Mouse (Mus musculus) CD4-positive naive resting alpha-beta T cell, adult 57 days (primary cell): ENCODE results near the gene Tha1. TPM values are rescaled to one million over a fixed set of nuclear protein-coding genes. Genes with fewer than 3 reads are reported as not detected.

ENCODE experiments used
- total RNA-seq: library from RNA; stranded (reverse); gene quantifications from one replicate; pipeline ENCODE4 v1.2.4, GENCODE M21; 2023

Gene Tha1
- 10.0 TPM for total RNA-seq

GRCm38 (mm10) chr11:117872861-117873608 is at the start of gene Tha1:
Tha1 (minus strand) TSS chr11:117873481.

GRCm38 (mm10) chr11:117860601-117861000 is 12.7 kb downstream of the Tha1 start, which contains the start of gene Tmem235:
Tmem235 (plus strand) TSS chr11:117860752.

GRCm38 (mm10) chr11:117848985-117849671 is 24.2 kb downstream of the Tha1 start, which contains the start of gene Birc5:
Birc5 (plus strand) TSS chr11:117849251.

GRCm38 (mm10) chr11:117825333-117826101 is 47.8 kb downstream of the Tha1 start, which contains the start of the genes Afmid and Tk1:
Afmid (plus strand) TSS chr11:117825924.
Tk1 (minus strand) TSS chr11:117826092.

Other genes starting within 250 kb of the Tha1 start
- gene Tnrc6c, start 219.2 kb downstream of the Tha1 start, total RNA-seq, result 90.6 TPM
- 102 TPM for gene Tmc8, start 91.4 kb downstream of the Tha1 start, total RNA-seq
- 284 TPM for gene Tmc6, start 91.3 kb downstream of the Tha1 start, total RNA-seq
- not detected for gene 6030468B19Rik, start 75.8 kb downstream of the Tha1 start, total RNA-seq
- gene Gm20708, start 63.8 kb downstream of the Tha1 start, total RNA-seq, result 5.6 TPM
- gene Syngr2, start 63.8 kb downstream of the Tha1 start, total RNA-seq, result 50.9 TPM
- 14.7 TPM for gene Afmid, start 47.6 kb downstream of the Tha1 start, total RNA-seq
- 3.4 TPM for gene Tk1, start 47.4 kb downstream of the Tha1 start, total RNA-seq
- 1.7 TPM for gene Birc5, start 24.2 kb downstream of the Tha1 start, total RNA-seq
- not detected for gene Tmem235, start 12.7 kb downstream of the Tha1 start, total RNA-seq
- gene Socs3, start 96.6 kb upstream of the Tha1 start, total RNA-seq, result 78.8 TPM
- 57.4 TPM for gene Pgs1, start 112.8 kb upstream of the Tha1 start, total RNA-seq